Mouse (Mus musculus): Measurements from ENCODE around the gene Aktip.
A peak's percentile ranks its signal among the peaks of the same experiment; 100 is the strongest.

Aktip gene

GRCm38 (mm10) chr8:91188152-91188551 lies 11.6 kb downstream of the Aktip start:
- DNase-seq: no peak

- DNase-seq: peak; percentile 56
Observed at GRCm38 (mm10) chr8:91186372-91186771, 13.4 kb downstream of the Aktip start.

- DNase-seq: no peak
Observed at GRCm38 (mm10) chr8:91177708-91178107, 22.1 kb downstream of the Aktip start.

- no peak for DNase-seq
Observed at GRCm38 (mm10) chr8:91176176-91176575, 23.6 kb downstream of the Aktip start.

- DNase-seq: no peak
Observed at GRCm38 (mm10) chr8:91171605-91172004, 28.2 kb downstream of the Aktip start.

GRCm38 (mm10) chr8:91170914-91171313 lies 28.9 kb downstream of the Aktip start:
- DNase-seq: no peak

GRCm38 (mm10) chr8:91170152-91170551 lies 29.6 kb downstream of the Aktip start:
- DNase-seq: no peak

GRCm38 (mm10) chr8:91159959-91160800 lies 39.6 kb downstream of the Aktip start:
- peak; percentile 58 for DNase-seq

GRCm38 (mm10) chr8:91158617-91159016 lies 41.2 kb downstream of the Aktip start:
- DNase-seq: no peak

- peak; percentile 26 for DNase-seq
Observed at GRCm38 (mm10) chr8:91154564-91154963, 45.2 kb downstream of the Aktip start.

GRCm38 (mm10) chr8:91153831-91154230 lies 45.9 kb downstream of the Aktip start:
- DNase-seq: peak; percentile 10

GRCm38 (mm10) chr8:91151531-91151930 lies 48.2 kb downstream of the Aktip start:
- DNase-seq: no peak

- no peak for DNase-seq
Observed at GRCm38 (mm10) chr8:91149298-91149697, 50.5 kb downstream of the Aktip start.

GRCm38 (mm10) chr8:91148643-91149178 lies 51.1 kb downstream of the Aktip start:
- no peak for DNase-seq

GRCm38 (mm10) chr8:91147715-91148114 lies 52.1 kb downstream of the Aktip start:
- peak; percentile 42 for DNase-seq

GRCm38 (mm10) chr8:91140828-91141227 lies 58.9 kb downstream of the Aktip start:
- no peak for DNase-seq

GRCm38 (mm10) chr8:91135308-91136181 lies 64.2 kb downstream of the Aktip start:
- no peak for DNase-seq

- no peak for DNase-seq
Observed at GRCm38 (mm10) chr8:91134659-91135058, 65.1 kb downstream of the Aktip start.

- DNase-seq: peak; percentile 95
Observed at GRCm38 (mm10) chr8:91134070-91134475, 65.7 kb downstream of the Aktip start.

GRCm38 (mm10) chr8:91133441-91134069 lies 66.2 kb downstream of the Aktip start:
- no peak for DNase-seq

GRCm38 (mm10) chr8:91132731-91133130 lies 67.0 kb downstream of the Aktip start:
- DNase-seq: no peak

GRCm38 (mm10) chr8:91126786-91127185 lies 73.0 kb downstream of the Aktip start:
- DNase-seq: no peak

- no peak for DNase-seq
Observed at GRCm38 (mm10) chr8:91124315-91124714, 75.5 kb downstream of the Aktip start.

All from thymus, postnatal 25 days (tissue).